Mouse (Mus musculus) embryonic fibroblast, embryonic 13.5 days (primary cell): Measurements from ENCODE around the gene Zfp692.

Source experiments
- CTCF ChIP-seq: IDR thresholded peaks from 2 replicates; pipeline ENCODE4 v1.5.1; 2011; ENCODE audit warnings: mild to moderate bottlenecking, control low read depth, low read length, moderate library complexity, borderline replicate concordance; ENCODE audit not compliant: insufficient read depth
- POLR2A ChIP-seq: IDR thresholded peaks from 2 replicates; pipeline ENCODE4 v1.6.1; 2011; ENCODE audit warnings: low read depth, mild to moderate bottlenecking, control low read depth, low read length, moderate library complexity

GRCm38 (mm10) chr11:58302774-58303445, 4.0 kb upstream of the Zfp692 start:
- no peak; the same call in 1 of the 2 replicates for TF ChIP-seq POLR2A
- TF ChIP-seq CTCF, result no peak
